21 mouse cellular contexts compared by ENCODE assay signal in the genomic region with DNA sequence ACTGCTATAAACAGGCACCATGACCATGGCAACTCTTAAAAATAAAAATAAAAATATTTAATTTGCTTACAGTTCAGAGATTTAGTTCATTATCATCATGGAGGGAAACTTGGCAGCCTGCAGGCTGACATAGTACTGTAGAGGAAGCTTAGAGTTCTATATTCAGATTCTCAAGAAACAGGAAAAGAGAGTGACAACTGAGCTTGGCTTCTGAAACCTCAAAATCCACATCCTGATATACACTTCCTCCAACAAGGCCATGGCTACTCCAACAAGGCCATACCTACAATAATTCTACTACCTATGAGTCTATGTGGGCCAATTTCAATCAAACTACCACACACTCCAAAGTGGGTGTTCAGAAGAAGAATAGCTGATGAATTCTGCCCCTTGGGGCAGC.
DNase-seq lines count a peak whose midpoint lies in the region; ATAC-seq and TF ChIP-seq lines count a peak whose summit lies in the region.
"Had no signal": no experiment of that assay in that cellular context is flagged by ENCODE, and none has a peak within 500 bp of the region (broad histone marks: within the 10 kb centered on the region; RNA-seq: fewer than 3 reads in every experiment).

No protein-coding gene starts in this region.

- no peak for TF ChIP-seq RAD21 in MEL (IDR thresholded peaks at IDR 0.05; ENCODE audit: low read depth, low read length)

- H3K27ac ChIP-seq in liver, adult 2 months (replicated peaks; ENCODE audit: insufficient read depth, low read depth, low read length): no peak overlapping the region
- no peak overlapping the region for H3K27ac ChIP-seq in liver, postnatal 0 days (ENCODE audit: low read depth)
- no peak overlapping the region for H3K27ac ChIP-seq in MEL (ENCODE audit: control insufficient read depth, low read depth, low read length)
- H3K27ac ChIP-seq: embryonic facial prominence, embryonic 10.5 days; forebrain, embryonic 13.5 days; heart, embryonic 10.5 days; heart, embryonic 15.5 days; hindbrain, embryonic 10.5 days; hindbrain, embryonic 14.5 days; intestine, embryonic 15.5 days had no signal

- peak; percentile 4 for DNase-seq in liver, adult 2 months (ENCODE audit: extremely low read depth, low read depth, low spot score)
- no peak for DNase-seq in liver, postnatal 0 days
- peak; percentile 3 for DNase-seq in MEL (ENCODE audit: low read depth, low spot score)
- peak; percentile 3 for DNase-seq in telencephalon, adult 2 months (ENCODE audit: low read depth, low spot score)
- DNase-seq in T-cell, adult 2 months (ENCODE audit: low spot score): no peak
- no peak for DNase-seq in frontal cortex, postnatal 25 days (ENCODE audit: low spot score in 2 of 2)
- DNase-seq: adrenal gland, postnatal 10 days; cerebellum, adult 18-20 months; cerebellum, adult 9-11 months; cerebellum, postnatal 36 days; gastrocnemius, postnatal 14 days; heart, adult 11 months; heart, postnatal 14 days had no signal

- no peak for TF ChIP-seq CTCF in liver, adult 2 months (IDR thresholded peaks at IDR 0.05; ENCODE audit: low read depth, low read length)
- no peak for TF ChIP-seq CTCF in liver, postnatal 0 days (IDR thresholded peaks at IDR 0.05; ENCODE audit: low read depth)
- TF ChIP-seq CTCF in MEL (IDR thresholded peaks at IDR 0.05 in 2 of 3, conservative IDR thresholded peaks at IDR 0.05 in 1 of 3; ENCODE audit: control insufficient read depth in 1 of 3, insufficient read depth in 1 of 3, low read depth in 2 of 3, low read length in 3 of 3, poor library complexity in 1 of 3, severe bottlenecking in 1 of 3): no peak

- H3K4me2 ChIP-seq in liver, postnatal 0 days (ENCODE audit: low read depth, low read length): no peak overlapping the region
- H3K4me2 ChIP-seq: forebrain, embryonic 13.5 days; heart, embryonic 15.5 days; hindbrain, embryonic 14.5 days; intestine, embryonic 15.5 days had no signal

- TF ChIP-seq EP300 in liver, postnatal 0 days (IDR thresholded peaks at IDR 0.05; ENCODE audit: low read depth): no peak
- no peak for TF ChIP-seq EP300 in MEL (IDR thresholded peaks at IDR 0.05; ENCODE audit: low read depth in 1 of 2, low read length in 2 of 2)

- H3K9me3 ChIP-seq in liver, postnatal 0 days (ENCODE audit: low read length): no peaks in the 10 kb centered on the region
- H3K9me3 ChIP-seq in MEL (replicated peaks; ENCODE audit: insufficient read depth, low read length): no peaks in the 10 kb centered on the region
- H3K9me3 ChIP-seq: embryonic facial prominence, embryonic 10.5 days; forebrain, embryonic 13.5 days; heart, embryonic 10.5 days; heart, embryonic 15.5 days; hindbrain, embryonic 10.5 days; intestine, embryonic 15.5 days had no signal

- no peak for ATAC-seq in liver, postnatal 0 days
- ATAC-seq in granulocyte monocyte progenitor cell, adult 5-6 weeks (replicated peaks; ENCODE audit: poor library complexity, severe bottlenecking): peak; percentile 93
- ATAC-seq: forebrain, embryonic 13.5 days; intestine, embryonic 15.5 days had no signal

- no peaks in the 10 kb centered on the region for H3K4me1 ChIP-seq in liver, adult 2 months (ENCODE audit: control insufficient read depth, insufficient read depth, low read length)
- H3K4me1 ChIP-seq in liver, postnatal 0 days (ENCODE audit: insufficient read depth): no peaks in the 10 kb centered on the region
- no peaks in the 10 kb centered on the region for H3K4me1 ChIP-seq in MEL (ENCODE audit: control insufficient read depth in 1 of 2, insufficient read depth in 2 of 2, low read length in 2 of 2)
- H3K4me1 ChIP-seq: embryonic facial prominence, embryonic 10.5 days; forebrain, embryonic 13.5 days; heart, embryonic 10.5 days; heart, embryonic 15.5 days; intestine, embryonic 15.5 days had no signal

- no peak for TF ChIP-seq POLR2A in liver, adult 2 months (IDR thresholded peaks at IDR 0.05; ENCODE audit: extremely low read depth, insufficient read depth, low read length)
- TF ChIP-seq POLR2A in MEL (IDR thresholded peaks at IDR 0.05; ENCODE audit: control insufficient read depth in 1 of 2, insufficient read depth in 1 of 2, low read depth in 1 of 2, low read length in 2 of 2, poor library complexity in 1 of 2): no peak

- H3K27me3 ChIP-seq in liver, adult 2 months (ENCODE audit: control insufficient read depth, insufficient read depth, low read length): no peaks in the 10 kb centered on the region
- H3K27me3 ChIP-seq in liver, postnatal 0 days (ENCODE audit: insufficient read depth, low read length): no peaks in the 10 kb centered on the region
- H3K27me3 ChIP-seq in MEL (ENCODE audit: control insufficient read depth in 1 of 2, insufficient read depth in 2 of 2, low read length in 2 of 2): no peaks in the 10 kb centered on the region
- H3K27me3 ChIP-seq: forebrain, embryonic 13.5 days; heart, embryonic 15.5 days; intestine, embryonic 15.5 days had no signal

- H3K4me3 ChIP-seq in liver, adult 2 months (ENCODE audit: insufficient read depth, low read depth, low read length): no peak overlapping the region
- H3K4me3 ChIP-seq in liver, postnatal 0 days (ENCODE audit: low read depth, low read length): no peak overlapping the region
- H3K4me3 ChIP-seq in MEL (ENCODE audit: control insufficient read depth in 1 of 2, insufficient read depth in 1 of 2, low read depth in 2 of 2, low read length in 2 of 2): no peak overlapping the region
- H3K4me3 ChIP-seq: embryonic facial prominence, embryonic 10.5 days; forebrain, embryonic 13.5 days; heart, embryonic 10.5 days; heart, embryonic 15.5 days; hindbrain, embryonic 10.5 days; intestine, embryonic 15.5 days had no signal

- no peaks in the 10 kb centered on the region for H3K79me2 ChIP-seq in liver, adult 2 months (ENCODE audit: control insufficient read depth, insufficient read depth, low read length)
- no peaks in the 10 kb centered on the region for H3K79me2 ChIP-seq in MEL (ENCODE audit: control insufficient read depth, insufficient read depth, low read length, poor library complexity)

- H3K36me3 ChIP-seq in liver, adult 2 months (ENCODE audit: control insufficient read depth, insufficient read depth, low read length): no peaks in the 10 kb centered on the region
- H3K36me3 ChIP-seq in liver, postnatal 0 days (replicated peaks; ENCODE audit: insufficient read depth, low read length): no peaks in the 10 kb centered on the region
- H3K36me3 ChIP-seq in MEL (ENCODE audit: control insufficient read depth in 1 of 2, insufficient read depth in 2 of 2, low read length in 2 of 2): no peaks in the 10 kb centered on the region
- H3K36me3 ChIP-seq: embryonic facial prominence, embryonic 10.5 days; heart, embryonic 10.5 days; heart, embryonic 15.5 days; hindbrain, embryonic 10.5 days; intestine, embryonic 15.5 days had no signal

- H3K9ac ChIP-seq in liver, adult 2 months (ENCODE audit: low read depth, low read length): no peak overlapping the region
- H3K9ac ChIP-seq in liver, postnatal 0 days (replicated peaks): no peak overlapping the region
- H3K9ac ChIP-seq in MEL (ENCODE audit: control insufficient read depth, low read depth, low read length, poor library complexity, severe bottlenecking): no peak overlapping the region
- H3K9ac ChIP-seq: forebrain, embryonic 13.5 days; heart, embryonic 15.5 days; hindbrain, embryonic 14.5 days; intestine, embryonic 15.5 days had no signal

TF ChIP-seq in MEL, 35 proteins besides CTCF, POLR2A, EP300 and RAD21:
- TF ChIP-seq TAL1 (IDR thresholded peaks at IDR 0.05; ENCODE audit: low read length): no peak
- no peak for TF ChIP-seq MYB (IDR thresholded peaks at IDR 0.05; ENCODE audit: low read depth, low read length)
- no peak for TF ChIP-seq MAFK (IDR thresholded peaks at IDR 0.05; ENCODE audit: borderline replicate concordance, low read depth, low read length)
- no peak for TF ChIP-seq NRF1 (IDR thresholded peaks at IDR 0.05; ENCODE audit: insufficient read depth, low read depth, low read length, poor library complexity, severe bottlenecking)
- no peak for TF ChIP-seq ELF1 (IDR thresholded peaks at IDR 0.05; ENCODE audit: low read depth, low read length)
- no peak for TF ChIP-seq TBP (IDR thresholded peaks at IDR 0.05; ENCODE audit: low read depth, low read length)
- no peak for TF ChIP-seq JUND (IDR thresholded peaks at IDR 0.05; ENCODE audit: low read depth, low read length)
- no peak for TF ChIP-seq ZKSCAN1 (IDR thresholded peaks at IDR 0.05; ENCODE audit: low read depth, low read length)
- TF ChIP-seq ZNF384 (IDR thresholded peaks at IDR 0.05; ENCODE audit: low read depth, low read length): no peak
- TF ChIP-seq CHD1 (IDR thresholded peaks at IDR 0.05; ENCODE audit: low read depth, low read length): no peak
- no peak for TF ChIP-seq UBTF (IDR thresholded peaks at IDR 0.05; ENCODE audit: borderline replicate concordance, insufficient read depth, low read depth, low read length)
- TF ChIP-seq BHLHE40 (IDR thresholded peaks at IDR 0.05; ENCODE audit: borderline replicate concordance, low read depth, low read length): no peak
- no peak for TF ChIP-seq MAX (IDR thresholded peaks at IDR 0.05; ENCODE audit: low read length)
- no peak for TF ChIP-seq HCFC1 (IDR thresholded peaks at IDR 0.05; ENCODE audit: low read depth, low read length)
- TF ChIP-seq USF1 (IDR thresholded peaks at IDR 0.05; ENCODE audit: low read depth, low read length): no peak
- no peak for TF ChIP-seq MXI1 (IDR thresholded peaks at IDR 0.05; ENCODE audit: low read depth, low read length)

Comparison
In these comparisons a context has a peak if more than half of its experiments do, and no peak if none do; other contexts are left out.
1. DNase-seq: peak in liver, adult 2 months (single experiment), MEL (single experiment) and telencephalon, adult 2 months (single experiment); none in liver, postnatal 0 days (single experiment), T-cell, adult 2 months (single experiment) and frontal cortex, postnatal 25 days (0 of 2).